Mouse (Mus musculus) kidney, adult 2 months (tissue): ENCODE measurements around the gene Tctex1d4.

Source experiments
- CTCF ChIP-seq: fragments of 200-500 bp; conservative IDR thresholded peaks from 2 replicates; pipeline ENCODE4 v1.5.1; 2011; ENCODE audit warnings: low read depth, mild to moderate bottlenecking, control low read depth, low read length, moderate library complexity, mixed read lengths; ENCODE audit not compliant: insufficient read depth, insufficient read length
- POLR2A ChIP-seq: fragments of 200-500 bp; IDR thresholded peaks from one replicate; pipeline ENCODE4 v1.6.1; 2011; ENCODE audit warnings: low read depth, low read length, control low read depth

DNA sequence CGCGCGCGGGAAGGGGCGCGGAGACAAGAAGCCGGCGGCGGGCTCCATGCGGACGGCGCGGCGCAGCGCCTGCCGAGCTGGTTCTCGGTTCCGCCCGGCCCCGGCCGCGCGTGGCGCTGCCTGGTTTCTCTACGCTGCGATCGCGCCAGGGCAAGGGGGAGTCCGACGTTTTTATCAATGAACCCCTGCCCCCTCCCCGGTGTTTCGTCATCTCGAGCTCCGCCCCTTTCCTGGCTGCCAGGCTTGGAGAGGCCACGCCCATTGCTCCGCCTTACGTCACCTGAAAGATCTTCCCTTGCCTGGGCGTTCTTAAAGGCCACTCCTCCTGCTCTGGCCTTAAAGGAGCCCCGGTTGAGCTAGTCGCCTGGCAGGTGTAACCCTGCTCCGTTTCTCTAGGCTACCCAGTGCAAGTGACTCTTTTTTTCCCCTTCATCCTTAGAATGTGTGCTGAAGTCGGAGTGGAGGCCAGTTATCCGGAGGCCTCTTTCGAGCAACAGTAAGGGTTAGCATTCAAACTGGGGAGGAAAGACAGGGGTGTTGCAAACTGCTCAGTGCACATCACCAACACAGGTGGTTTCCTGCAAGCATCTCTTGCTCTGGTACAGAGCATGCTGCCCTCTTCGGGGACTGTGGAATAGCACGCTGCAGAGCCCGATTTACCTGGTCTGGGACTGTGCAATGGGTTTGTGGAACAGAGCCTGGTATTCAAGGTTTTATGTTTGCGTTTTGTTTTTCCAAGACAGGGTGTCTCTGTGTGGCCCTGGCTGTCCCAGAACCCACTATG is 7.4 kb downstream of the Tctex1d4 start, which contains the start of gene Plk3:
- TF ChIP-seq CTCF: no peak
- peak; percentile 85 for TF ChIP-seq POLR2A
